Mouse (Mus musculus) kidney, postnatal 14 days (tissue): ENCODE measurements at regions not wholly inside any gene's neighbourhood (a gene's known extent, or its start where the extent isn't known, plus 50 kb on each side); places are given as distances from the start of the nearest gene placed in this dataset.

Source experiments
- DNase-seq: peaks from one replicate; pipeline ENCODE4 v3.0.0; 2022; ENCODE audit warnings: mixed read lengths

DNA sequence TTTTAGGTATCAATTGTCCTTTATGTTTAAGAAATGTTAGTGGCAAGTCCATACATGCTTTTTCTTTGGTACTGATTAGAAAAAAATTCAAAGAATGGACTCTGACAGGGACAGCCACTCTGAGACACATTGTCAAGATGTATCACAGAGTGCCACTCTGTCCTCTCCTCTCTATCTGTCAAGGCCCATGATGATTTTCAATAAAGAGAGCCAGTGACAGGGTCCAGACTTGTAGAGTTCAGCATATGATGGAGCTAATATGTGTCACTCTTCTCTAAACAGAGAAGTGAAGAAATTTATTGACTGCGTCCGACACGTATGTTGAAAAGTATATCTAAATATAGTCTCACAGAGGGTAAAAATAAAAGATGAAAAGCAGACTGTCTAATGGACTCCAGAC is 672.2 kb upstream of the 4930452B06Rik start:
- no peak for DNase-seq

DNA sequence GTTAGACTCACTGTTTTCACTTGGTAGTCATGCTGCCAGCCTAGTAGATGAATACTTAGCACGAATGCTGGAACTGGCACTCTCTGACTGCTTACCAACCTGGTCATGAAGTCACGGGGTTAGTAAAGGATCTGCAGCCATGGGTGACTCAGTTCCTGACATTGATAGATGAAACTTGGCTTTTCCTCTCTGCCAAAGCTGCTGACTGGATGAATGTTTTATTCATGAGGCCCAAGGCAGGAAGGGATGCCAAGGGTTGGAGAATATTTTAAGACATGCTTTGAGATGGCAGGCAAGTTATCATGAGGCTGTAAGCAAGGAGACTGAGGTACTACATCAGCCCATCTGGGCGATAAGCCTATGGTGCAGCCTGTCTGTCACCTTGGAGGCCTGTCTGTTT is 671.1 kb upstream of the 4930452B06Rik start:
- peak; percentile 6 for DNase-seq

DNA sequence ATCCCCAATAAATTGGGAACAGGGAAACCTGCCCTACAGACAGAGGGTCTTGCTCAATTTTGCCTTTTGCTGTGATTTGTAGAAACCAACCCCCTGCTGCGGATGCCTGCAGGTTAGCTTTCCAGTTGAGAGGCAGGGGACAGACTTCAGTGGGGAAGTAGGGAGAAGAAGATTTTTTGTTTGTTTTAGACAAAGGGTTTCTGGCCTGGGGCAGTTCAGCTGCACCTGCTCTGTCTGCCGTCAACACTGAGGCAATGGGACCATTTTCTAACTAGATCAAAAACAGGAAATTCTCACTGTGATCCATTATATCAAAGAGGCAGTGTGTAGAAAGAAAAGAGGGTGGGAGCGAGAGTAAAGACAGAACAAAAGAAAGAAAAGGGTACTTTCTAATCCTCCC is 665.6 kb upstream of the 4930452B06Rik start:
- no peak for DNase-seq

DNA sequence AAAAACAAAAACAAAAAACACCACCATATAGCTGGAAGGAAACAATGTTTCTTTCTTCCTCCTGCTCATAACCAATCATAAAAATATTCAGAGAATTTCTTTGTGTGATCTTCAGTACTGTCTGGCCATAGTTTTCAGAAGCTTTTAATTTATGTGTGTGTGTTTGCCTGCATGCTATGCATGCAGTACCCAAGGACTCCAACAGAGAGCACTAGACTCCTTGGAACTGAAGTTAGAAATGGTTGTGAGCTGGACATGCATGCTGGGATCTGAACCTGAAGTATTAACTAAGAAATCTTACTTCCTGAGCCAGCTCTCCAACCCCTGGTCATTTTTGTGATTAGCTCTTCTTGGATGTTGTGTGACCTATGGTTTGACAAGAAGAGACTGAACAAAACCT is 664.7 kb upstream of the 4930452B06Rik start:
- DNase-seq = no peak

DNA sequence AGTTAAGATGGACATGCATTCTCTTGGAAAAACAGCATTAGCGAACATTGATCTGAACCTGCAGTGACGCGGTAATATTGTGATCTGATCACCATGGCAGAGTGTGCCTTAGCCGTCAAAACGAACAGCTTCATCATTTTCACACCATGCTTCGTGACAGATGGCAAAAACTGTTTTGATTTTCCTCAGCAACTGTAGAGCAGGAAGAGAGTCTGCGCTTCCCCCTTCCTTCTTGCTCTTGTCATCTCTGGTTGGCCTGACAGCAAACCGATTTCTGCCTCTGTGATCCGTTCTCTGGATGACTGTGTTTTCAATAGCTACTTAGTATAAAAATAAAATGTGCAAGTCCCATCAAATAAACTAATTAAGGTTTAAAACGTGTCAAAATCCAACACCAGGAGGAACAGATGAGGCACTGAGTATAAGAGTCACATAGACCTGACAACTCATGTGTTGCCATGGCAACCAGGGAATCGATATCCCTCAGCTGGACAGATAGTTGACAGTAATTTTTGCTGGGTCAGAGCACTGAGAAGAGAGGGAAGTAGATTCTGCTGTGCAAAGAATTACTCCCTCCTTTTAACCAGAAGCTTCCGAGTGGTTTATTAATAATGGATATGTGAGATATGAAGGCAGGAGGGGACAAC is 663.9 kb upstream of the 4930452B06Rik start:
- DNase-seq = no peak

DNA sequence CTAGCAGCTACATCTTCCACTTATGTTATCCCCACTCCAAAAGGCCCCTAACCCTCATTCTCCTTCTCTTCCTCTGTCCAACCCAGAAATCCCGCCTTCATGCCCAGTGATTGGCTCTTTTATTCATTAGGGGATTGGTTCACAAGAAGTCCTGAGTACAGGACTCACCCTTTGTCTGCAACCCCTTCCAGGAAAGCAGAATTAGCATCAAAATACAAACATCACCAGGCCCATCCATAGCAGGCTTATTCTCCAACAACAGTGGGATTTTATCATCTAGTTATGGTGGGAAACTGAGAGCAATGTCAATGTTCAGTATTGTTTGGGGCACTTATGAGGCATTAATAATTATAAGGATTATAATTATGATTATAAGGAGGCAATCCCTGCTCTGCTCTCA is 661.3 kb upstream of the 4930452B06Rik start:
- no peak for DNase-seq

DNA sequence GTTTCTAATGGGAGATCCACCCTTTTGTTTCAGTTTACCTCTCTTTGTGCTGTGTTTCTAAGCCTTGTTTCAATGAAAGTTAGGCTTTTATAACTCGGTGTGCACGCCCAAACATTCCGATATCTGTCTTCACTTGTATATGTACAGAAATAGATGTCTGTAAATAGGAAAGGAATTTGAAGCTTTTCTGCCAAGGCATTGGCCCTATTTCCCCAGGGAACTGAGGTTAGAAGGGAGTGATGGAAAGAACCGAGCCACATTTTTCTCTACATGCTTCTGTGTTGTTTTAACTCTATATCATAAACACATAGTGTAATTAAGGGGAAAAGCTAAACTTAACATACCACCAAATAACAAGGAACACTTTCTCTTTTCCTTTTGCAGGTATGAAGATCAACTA is 653.8 kb upstream of the 4930452B06Rik start:
- DNase-seq = no peak

DNA sequence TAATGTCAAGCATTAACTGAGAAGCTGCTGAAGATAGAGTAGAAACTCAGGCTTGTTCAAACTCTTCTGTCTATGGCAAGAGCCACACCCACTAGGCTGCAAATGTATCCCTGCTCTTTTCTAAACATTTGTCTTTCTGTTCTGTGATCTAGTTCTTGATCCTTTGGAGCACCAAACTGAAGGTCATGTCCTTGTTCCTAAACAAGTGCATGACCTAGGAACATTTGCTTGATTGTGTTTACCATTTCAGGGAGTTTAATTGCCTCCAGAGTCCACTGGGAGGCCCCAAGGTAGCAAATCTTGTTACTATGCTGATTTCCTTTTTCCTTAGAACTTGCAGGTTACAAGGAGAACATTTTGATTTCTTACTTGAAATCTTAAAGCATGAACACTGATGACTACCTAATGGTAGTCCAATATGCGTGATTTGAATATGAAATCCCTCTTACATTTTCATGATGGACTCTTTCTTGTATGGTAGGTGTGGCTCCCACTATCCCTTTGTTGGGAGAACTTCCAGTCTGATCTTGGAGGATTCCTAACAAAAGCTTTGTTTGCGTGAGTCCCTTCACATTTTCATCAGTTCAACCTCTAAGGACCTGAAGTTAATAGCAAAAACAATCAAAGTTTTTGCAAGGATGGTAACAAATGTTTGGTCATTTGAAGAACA is 652.9 kb upstream of the 4930452B06Rik start:
- no peak for DNase-seq

DNA sequence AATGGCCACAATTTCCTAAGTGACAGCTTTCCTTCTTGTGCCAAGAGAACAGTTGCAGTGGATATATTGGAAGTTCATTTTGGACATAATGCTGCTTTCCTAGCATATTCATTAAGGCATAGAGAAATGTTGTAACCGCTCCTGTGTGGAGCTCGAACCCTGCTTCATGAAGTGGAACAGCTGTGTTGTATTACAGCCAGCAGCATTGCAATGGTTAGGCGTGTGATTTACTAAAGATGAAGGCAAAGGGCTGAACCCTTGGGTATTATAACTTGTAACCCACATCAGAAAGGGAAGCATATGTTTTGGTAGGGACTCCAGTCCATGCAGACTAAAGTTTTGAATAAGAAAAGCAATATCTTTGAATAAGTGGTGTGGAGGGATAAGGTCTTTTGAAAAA is 649.2 kb upstream of the 4930452B06Rik start:
- DNase-seq = peak; percentile 1

DNA sequence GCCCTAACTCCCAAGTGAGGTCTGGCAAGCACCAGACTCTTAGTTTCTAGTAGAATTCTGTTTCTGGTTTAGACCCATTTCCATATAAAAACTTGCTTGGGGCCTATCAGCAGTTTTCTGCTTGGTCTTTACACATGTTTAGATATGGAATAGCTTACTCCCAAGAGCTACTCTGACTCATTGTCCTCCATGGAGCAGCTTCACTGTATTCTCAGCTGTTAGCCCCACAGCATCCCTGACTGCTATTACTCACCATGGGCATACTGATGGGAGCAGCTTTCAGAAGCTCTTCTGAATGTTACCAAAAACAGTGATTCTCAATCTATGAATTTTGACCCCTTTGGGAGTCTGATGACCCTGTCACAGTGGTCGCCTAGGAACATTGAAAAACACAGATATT is 630.1 kb upstream of the 4930452B06Rik start:
- DNase-seq = no peak

DNA sequence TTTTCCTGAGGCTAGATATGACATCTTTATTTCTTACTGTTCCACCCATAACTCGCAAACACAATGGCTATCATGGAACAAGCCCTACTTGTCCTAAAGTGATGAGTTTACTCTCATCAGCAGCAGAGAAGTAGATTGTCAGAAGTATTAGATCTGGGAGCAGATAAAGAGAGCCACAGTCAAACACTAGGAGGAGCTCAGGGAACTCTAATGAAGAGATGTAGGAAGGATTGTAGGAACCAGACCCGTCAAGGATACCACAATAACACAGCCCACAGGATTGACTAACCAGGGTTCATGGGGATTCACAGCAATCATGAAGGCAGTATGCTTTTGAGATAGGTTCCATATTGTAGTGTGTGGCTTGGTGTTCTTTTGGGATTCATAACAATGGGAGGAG is 628.5 kb upstream of the 4930452B06Rik start:
- DNase-seq = no peak

DNA sequence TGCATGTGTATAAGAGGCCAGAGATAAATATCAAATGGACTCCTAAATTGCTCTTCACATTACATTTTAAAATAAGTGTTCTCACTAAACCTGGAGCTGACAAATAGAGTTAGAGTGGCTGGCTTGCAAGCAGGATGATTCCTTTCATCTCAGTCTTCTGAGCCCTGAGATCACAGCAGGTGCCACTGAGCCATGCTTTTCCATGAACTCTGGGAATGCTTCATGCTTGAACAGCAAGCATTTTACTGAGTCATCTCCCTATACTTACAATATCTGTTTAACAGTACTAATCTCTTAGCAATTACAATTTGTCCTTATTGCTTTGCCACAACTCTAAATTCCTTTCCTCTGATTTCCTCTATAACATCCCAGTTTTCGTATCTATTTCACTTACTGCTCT is 622.1 kb upstream of the 4930452B06Rik start:
- DNase-seq = no peak

DNA sequence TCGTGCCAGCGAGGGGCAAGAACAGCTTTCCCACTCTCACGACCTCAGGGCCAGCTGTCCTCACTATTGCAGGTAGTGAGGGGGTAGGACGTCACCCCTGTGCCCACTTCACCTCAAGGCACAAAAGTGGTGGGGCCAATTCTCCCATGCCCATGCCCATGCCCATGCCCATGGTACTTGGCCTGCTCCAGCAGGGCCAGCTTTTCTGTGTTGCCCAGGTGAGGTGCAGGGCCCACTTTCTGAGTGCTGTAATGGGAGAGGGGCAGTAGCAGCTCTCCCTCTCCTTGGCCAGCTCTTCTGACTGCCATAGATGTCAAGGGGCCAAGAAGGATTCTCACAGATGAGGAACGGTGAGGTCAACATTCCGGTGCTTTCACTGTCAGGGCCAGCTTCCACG is 619.6 kb upstream of the 4930452B06Rik start:
- no peak for DNase-seq

DNA sequence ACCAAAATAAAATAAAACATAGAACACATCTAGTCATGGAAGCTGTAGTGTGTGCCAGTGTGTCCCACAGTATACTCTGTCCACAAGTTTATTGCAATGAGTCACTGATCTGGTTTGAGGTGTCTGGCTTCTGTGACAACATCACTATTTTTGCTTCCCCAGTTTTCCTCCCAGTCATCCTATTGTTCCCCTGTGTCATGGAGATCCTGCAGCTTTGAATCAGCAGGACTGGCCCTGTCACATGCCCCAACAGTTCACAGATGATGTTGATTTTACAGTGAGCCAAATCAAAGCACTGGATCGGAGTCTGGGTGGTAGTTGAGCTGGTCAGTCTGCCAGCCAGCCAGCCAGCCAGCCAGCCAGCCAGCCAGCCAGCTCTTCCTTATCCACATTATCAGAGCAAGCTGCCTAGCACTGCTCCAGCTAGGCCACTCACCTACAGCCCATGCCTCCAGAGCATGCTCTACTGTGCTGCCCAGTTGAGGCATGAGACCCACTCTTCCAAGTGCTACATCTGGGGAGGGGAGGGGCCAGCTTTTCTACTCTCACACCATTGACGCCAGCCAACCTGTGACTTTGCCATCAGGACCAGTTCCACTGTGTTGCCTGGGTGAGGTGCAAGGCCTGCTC is 619.1 kb upstream of the 4930452B06Rik start:
- DNase-seq = no peak

DNA sequence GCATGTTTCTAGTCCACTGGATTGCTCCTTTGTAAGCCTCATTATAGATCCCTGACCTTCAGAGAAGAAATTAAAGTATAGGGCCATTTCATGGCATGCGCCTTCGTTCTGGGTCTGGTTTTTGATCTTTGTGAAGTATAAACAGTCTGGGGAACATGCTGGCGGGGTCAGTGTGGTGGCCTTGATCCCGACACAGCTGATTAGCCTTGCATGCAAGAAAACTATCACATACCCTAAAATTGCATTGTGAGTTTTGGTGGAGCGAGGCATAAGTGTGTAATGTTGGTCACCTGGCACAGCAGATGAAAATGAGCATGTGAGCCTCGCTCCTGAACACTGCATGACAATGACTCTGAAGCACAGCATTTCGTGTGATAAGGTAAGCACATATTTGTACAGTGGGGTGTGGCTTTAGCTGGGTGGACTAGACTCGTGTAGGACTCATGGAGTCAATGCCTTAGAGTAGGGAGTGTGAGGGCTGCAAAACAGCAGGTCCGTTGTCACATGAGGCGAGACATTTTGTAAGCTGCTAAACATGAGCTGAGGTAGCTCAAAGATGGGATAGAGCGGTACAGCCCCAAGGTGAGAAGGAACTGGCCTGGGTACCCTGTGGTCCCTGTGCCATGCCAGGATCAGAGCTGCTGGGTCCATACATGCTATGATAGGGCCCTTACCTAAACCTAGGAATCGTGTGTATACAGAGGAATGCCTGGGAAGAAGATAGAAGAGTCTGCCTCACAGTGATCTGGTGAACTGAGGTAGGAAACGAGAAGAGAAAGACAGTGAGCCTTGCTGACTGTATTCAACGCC is 601.4 kb upstream of the 4930452B06Rik start:
- peak; percentile 4 for DNase-seq

DNA sequence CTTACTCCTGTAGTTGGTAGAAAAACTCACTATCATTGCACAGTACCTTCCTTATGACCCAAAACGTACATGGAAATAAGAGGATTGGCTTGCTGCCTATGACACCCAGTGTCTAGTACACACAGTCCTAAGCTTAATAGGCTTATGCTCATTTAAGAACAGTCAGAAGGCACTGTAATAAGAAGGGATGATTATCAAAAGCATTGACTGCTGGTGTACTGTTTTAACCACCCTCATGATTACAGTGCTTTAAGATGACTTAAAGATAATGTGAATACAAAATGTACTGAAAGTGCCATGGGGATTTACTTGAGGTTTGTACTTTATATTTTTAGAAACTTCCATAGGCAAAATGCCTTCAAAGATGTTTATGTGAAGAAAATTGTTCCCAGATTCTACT is 586.0 kb upstream of the 4930452B06Rik start:
- DNase-seq = no peak

DNA sequence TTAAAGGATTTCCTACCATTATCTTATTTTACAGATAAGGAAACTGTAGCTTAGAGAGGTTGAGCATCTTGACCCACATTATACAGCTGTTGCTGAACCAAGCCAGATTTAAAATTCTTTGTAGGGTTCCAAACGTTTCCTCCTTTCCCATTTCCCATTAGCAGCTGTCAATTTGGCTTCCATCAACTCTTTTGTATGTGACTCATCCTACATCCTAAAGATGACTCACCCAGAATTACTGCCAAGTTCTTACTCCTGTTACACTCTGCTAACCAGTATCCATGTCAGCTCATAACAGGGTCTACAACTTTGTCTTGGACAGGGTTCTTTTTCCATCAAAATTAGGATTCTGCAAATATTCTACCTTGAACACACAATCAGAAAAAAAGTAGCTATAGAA is 579.2 kb upstream of the 4930452B06Rik start:
- no peak for DNase-seq

DNA sequence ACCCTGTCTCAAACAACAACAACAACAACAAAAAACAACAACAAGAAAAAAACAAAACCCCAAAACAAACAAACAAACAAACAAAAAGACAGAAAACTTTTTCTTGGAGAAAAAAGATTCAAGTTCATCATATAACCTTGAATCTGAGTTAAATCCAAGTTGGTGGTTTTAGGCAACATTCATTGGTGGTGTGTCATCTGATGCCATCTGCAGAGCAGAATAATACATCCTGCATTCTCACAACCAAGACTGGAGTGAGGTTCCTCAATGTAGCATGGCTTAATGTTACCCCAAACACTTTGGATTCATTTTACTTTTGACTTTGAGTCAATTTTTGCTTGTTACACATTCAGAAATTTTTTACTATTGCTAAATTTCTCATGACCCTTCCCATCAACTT is 577.3 kb upstream of the 4930452B06Rik start:
- DNase-seq = no peak

DNA sequence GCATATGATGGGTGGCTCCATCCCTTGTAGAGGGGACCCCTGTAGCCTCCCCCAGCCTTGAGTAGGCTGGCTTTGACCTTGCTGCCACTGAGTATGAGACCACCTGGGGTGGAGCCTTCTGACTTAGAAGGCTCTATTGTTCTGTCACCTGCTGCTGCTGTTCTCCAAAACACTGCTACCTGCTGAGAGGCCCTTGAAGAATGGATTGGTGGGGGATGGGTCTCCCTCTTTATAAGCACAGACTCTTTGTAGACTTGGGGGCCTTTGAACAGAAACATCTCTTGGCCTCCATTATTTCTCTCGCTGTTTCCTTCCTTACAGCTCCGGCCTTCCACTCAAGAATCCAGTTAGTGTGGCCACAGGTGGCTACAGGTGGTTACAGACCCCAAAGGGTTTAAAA is 576.1 kb upstream of the 4930452B06Rik start:
- DNase-seq = no peak

DNA sequence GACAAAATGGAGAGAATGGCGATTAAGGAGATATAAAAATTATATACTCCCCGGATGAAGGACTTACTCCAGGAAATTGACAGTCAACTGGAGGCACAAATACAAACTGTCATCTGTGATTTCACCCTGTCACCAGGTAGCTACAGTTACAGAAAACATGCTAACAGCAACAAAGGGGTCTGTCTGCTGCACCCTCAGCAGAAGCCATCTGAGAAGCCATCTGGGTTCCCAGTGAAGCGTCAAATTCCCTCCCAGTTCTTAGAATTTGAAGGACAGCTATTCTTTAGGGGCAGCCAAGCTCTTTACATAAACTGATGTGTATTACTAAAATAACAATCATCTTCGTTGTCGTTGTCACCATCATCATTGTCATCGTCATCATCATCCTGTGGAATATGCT is 561.6 kb upstream of the 4930452B06Rik start:
- no peak for DNase-seq

DNA sequence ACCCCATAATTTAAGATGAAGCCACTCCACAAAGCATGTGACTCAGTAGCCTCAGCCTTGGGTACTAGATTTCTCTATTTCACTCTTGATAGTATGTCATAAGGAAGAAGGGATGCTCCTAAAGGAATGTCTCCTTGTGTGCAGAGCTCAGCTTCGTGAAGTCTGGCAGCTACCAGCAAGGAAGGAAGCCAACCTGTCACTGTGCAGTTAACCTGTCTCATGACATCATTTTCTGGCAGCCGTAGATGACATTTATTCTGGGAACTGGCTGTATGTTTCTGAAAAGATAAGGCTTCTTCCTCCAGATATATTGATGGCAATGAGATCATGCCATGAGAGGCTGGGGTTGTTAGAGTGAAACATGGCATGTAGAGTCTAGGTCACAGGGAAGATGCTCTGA is 534.2 kb upstream of the 4930452B06Rik start:
- no peak for DNase-seq

DNA sequence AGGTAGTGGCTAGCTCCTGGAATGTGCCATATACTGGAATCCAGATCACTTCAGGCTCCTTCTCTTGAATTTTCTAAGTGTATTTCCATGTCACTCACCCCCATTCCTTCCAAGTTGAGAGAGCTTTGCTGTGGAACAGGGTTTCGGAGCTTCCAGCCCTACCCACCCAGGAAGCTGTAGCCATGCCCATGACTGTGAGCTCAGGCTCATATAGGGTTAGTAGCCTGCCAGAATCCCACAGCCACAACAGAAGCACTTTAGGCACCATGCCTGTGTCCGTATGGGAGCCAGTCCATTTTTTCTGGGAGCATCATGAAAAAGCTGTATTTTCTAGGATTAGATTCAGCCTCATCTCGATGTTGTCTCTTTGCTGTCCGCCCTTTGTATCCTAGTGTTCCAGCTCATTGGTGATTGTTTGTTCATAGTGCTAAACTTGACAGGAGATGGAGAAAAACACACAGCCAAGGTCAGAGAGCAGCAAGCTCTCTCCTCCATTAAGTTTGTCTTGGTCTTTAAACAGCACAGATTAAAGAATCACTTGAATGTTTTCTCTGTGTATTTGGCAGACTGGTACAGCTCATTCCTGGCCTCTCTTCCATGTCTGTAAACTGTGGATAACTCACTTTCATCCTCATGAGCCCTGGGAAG is 526.2 kb upstream of the 4930452B06Rik start:
- no peak for DNase-seq

DNA sequence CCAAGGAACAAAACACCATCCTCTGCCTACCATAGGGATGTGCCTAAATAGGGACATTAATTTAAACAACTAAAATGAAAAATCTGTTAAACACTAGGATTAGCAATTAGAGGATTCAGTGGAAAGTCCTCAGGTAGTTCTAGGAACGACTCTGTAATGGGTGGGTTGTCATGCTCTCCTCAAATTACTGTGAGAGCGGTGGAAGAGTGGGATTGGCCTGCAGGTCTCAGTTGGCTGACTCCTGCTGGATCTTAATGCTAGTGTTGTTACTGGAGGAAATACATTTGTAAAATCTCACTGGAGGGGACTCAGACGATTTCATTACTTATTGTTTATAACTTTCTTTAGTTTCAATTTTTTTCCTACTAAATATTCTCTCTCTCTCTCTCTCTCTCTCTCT is 525.6 kb upstream of the 4930452B06Rik start:
- no peak for DNase-seq
